Mouse (Mus musculus) T-cell, adult 2 months (primary cell): ENCODE data around the gene Cdk6.
"Not testable (repeated sequence)": the region's sequence is repeated elsewhere in the genome, so short reads cannot be mapped to it uniquely, and the experiment has no call there.

Experiments used
- DNase-seq: peaks from one replicate; pipeline ENCODE4 v3.0.0; 2022; ENCODE audit warnings: low spot score

Cdk6 gene

GRCm38 (mm10) chr5:3345540-3345939 is 4.3 kb downstream of the Cdk6 start:
- DNase-seq, result not testable (repeated sequence)

GRCm38 (mm10) chr5:3349393-3349792 is 8.1 kb downstream of the Cdk6 start:
- not testable (repeated sequence) for DNase-seq

GRCm38 (mm10) chr5:3351836-3352235 is 10.6 kb downstream of the Cdk6 start:
- DNase-seq, result not testable (repeated sequence)

- no peak for DNase-seq
These were observed 11.0 kb downstream of the Cdk6 start for GRCm38 (mm10) chr5:3352314-3352713.

GRCm38 (mm10) chr5:3352827-3353226 is 11.5 kb downstream of the Cdk6 start:
- DNase-seq, result no peak

GRCm38 (mm10) chr5:3354307-3354706 is 13.0 kb downstream of the Cdk6 start:
- no peak for DNase-seq

GRCm38 (mm10) chr5:3355032-3355536 is 13.8 kb downstream of the Cdk6 start:
- DNase-seq, result no peak

GRCm38 (mm10) chr5:3355560-3356260 is 14.4 kb downstream of the Cdk6 start:
- DNase-seq, result peak; percentile 32

GRCm38 (mm10) chr5:3356261-3356778 is 15.0 kb downstream of the Cdk6 start:
- DNase-seq, result no peak

- no peak for DNase-seq
These were observed 16.2 kb downstream of the Cdk6 start for GRCm38 (mm10) chr5:3357496-3357895.

- no peak for DNase-seq
These were observed 17.6 kb downstream of the Cdk6 start for GRCm38 (mm10) chr5:3358687-3359520.

GRCm38 (mm10) chr5:3359914-3360313 is 18.6 kb downstream of the Cdk6 start:
- no peak for DNase-seq

GRCm38 (mm10) chr5:3361252-3361651 is 20.0 kb downstream of the Cdk6 start:
- no peak for DNase-seq

- DNase-seq, result no peak
These were observed 20.8 kb downstream of the Cdk6 start for GRCm38 (mm10) chr5:3362111-3362510.

- peak; percentile 47 for DNase-seq
These were observed 22.0 kb downstream of the Cdk6 start for GRCm38 (mm10) chr5:3363036-3363983.

GRCm38 (mm10) chr5:3367045-3367444 is 25.8 kb downstream of the Cdk6 start:
- DNase-seq, result no peak

- DNase-seq, result no peak
These were observed 28.0 kb downstream of the Cdk6 start for GRCm38 (mm10) chr5:3369317-3369716.

GRCm38 (mm10) chr5:3371212-3371611 is 29.9 kb downstream of the Cdk6 start:
- no peak for DNase-seq

- DNase-seq, result no peak
These were observed 31.9 kb downstream of the Cdk6 start for GRCm38 (mm10) chr5:3373170-3373569.

- DNase-seq, result no peak
These were observed 33.5 kb downstream of the Cdk6 start for GRCm38 (mm10) chr5:3374763-3375162.

GRCm38 (mm10) chr5:3376167-3376566 is 34.9 kb downstream of the Cdk6 start:
- no peak for DNase-seq

- DNase-seq, result no peak
These were observed 38.0 kb downstream of the Cdk6 start for GRCm38 (mm10) chr5:3379252-3379651.
